Mouse (Mus musculus) neural tube, embryonic 12.5 days (tissue): ENCODE measurements around the gene Zfp273. TPM values are rescaled to one million over a fixed set of nuclear protein-coding genes. Genes with fewer than 3 reads are reported as not detected.
"Not testable (repeated sequence)": the region's sequence is repeated elsewhere in the genome, so short reads cannot be mapped to it uniquely, and the experiment has no call there.

ENCODE experiments used
- ATAC-seq: fragments of 200-750 bp; cut with Nextera tagmentation; 2 replicates; pipeline ENCODE4 v1.8.0; 2017; ENCODE audit warnings: low read depth, mild to moderate bottlenecking, moderate TSS enrichment, moderate library complexity; ENCODE audit not compliant: low FRiP score
- H3K27ac ChIP-seq: fragments of 300-500 bp; sonication (generic); 2 replicates; pipeline ENCODE4 v1.5.1; 2016
- H3K27me3 ChIP-seq: fragments of 300-500 bp; sonication (generic); replicated peaks from 2 replicates; pipeline ENCODE4 v1.6.1; 2016; ENCODE audit warnings: mild to moderate bottlenecking
- H3K36me3 ChIP-seq: fragments of 300-500 bp; sonication (generic); 2 replicates; pipeline ENCODE4 v1.6.1; 2016; ENCODE audit warnings: mild to moderate bottlenecking
- H3K4me1 ChIP-seq: fragments of 300-500 bp; sonication (generic); 2 replicates; pipeline ENCODE4 v1.6.1; 2016
- H3K4me2 ChIP-seq: fragments of 300-500 bp; sonication (generic); replicated peaks from 2 replicates; pipeline ENCODE4 v1.6.1; 2016; ENCODE audit warnings: mild to moderate bottlenecking
- H3K4me3 ChIP-seq: fragments of 300-500 bp; sonication (generic); 2 replicates; pipeline ENCODE4 v1.5.1; 2016
- H3K9ac ChIP-seq: fragments of 300-500 bp; sonication (generic); 2 replicates; pipeline ENCODE4 v1.6.1; 2016; ENCODE audit warnings: mild to moderate bottlenecking
- H3K9me3 ChIP-seq: fragments of 300-500 bp; sonication (generic); 2 replicates; pipeline ENCODE4 v1.6.1; 2016; ENCODE audit warnings: mild to moderate bottlenecking
- WGBS: fragments of 180-500 bp; shearing (Covaris S2); methylation state at CpG from one replicate; pipeline ENCODE4 v1.1.7; 2016; 5-methylcytosine and 5-hydroxymethylcytosine counted together
- polyA plus RNA-seq: library from polyadenylated mRNA; unstranded; fragments of >200 nt; fragmentation: Nextera tagmentation; extraction: Ambion mirVana; gene quantifications from 2 replicates; pipeline ENCODE4 v1.2.1, GENCODE M21; 2016

The Zfp273 gene
- polyA plus RNA-seq, 1 experiment from 2014 or later = 9.7 TPM

GRCm38 (mm10) chr13:67844119-67844852, 30.7 kb downstream of the Zfp273 start:
- Histone ChIP-seq H3K36me3 (no peaks in the 10 kb centered on the region), H3K27me3 (no peaks in the 10 kb centered on the region), H3K27ac (no peak overlapping the region), H3K4me1 (0 out of 2 replicates have a peak, but pooled peaks cover 3% of the 10 kb centered on the region), H3K4me2 (peak overlapping the region; percentile 65), H3K9ac (peak overlapping the region; percentile 51), H3K9me3 (no peaks in the 10 kb centered on the region), H3K4me3 (peak overlapping the region; percentile 36)
- under 1% methylated on average over 16 of the region's 19 CpGs for WGBS
- peak; percentile 77 for ATAC-seq

GRCm38 (mm10) chr13:67844853-67845194, 31.3 kb downstream of the Zfp273 start:
- H3K4me1 ChIP-seq = 0 out of 2 replicates have a peak, but pooled peaks cover 3% of the 10 kb centered on the region
- H3K36me3 ChIP-seq = no peaks in the 10 kb centered on the region
- H3K27ac ChIP-seq = no peak overlapping the region
- H3K9ac ChIP-seq = no peak overlapping the region
- peak overlapping the region; percentile 65 for H3K4me2 ChIP-seq
- 25% methylated on average over 8 of the region's 8 CpGs for WGBS
- H3K27me3 ChIP-seq = no peaks in the 10 kb centered on the region
- H3K4me3 ChIP-seq = peak overlapping the region; percentile 36; the same call in 1 of the 2 replicates
- H3K9me3 ChIP-seq = no peaks in the 10 kb centered on the region
- ATAC-seq = peak; percentile 46; the same call in 1 of the 2 replicates

DNA sequence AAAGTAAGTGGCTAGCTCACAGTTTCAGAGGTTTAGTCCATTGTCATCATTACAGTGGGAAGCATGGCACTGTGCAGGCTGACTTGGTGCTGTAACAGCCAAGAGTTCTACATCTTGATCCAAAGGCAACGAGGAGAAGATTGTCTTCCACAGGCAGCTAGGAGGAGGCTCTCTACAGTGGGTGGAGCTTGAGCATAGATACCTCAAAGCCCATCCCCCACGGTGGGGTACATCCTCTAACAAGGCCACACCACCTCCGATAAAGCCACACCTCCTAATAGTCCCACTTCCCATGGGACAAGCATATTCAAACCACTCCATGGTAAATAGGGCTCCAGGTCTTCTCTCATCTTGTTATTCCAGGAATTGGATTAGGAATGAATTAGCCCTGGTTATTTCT, 36.8 kb downstream of the Zfp273 start:
- Histone ChIP-seq H3K9ac (no peak overlapping the region), H3K27me3 (no peaks in the 10 kb centered on the region), H3K4me3 (no peak overlapping the region), H3K9me3 (no peaks in the 10 kb centered on the region), H3K27ac (no peak overlapping the region), H3K4me2 (no peak overlapping the region), H3K36me3 (no peaks in the 10 kb centered on the region), H3K4me1 (no peaks in the 10 kb centered on the region)
- no peak for ATAC-seq
- WGBS = 85% methylated on average over 3 of the region's 3 CpGs

DNA sequence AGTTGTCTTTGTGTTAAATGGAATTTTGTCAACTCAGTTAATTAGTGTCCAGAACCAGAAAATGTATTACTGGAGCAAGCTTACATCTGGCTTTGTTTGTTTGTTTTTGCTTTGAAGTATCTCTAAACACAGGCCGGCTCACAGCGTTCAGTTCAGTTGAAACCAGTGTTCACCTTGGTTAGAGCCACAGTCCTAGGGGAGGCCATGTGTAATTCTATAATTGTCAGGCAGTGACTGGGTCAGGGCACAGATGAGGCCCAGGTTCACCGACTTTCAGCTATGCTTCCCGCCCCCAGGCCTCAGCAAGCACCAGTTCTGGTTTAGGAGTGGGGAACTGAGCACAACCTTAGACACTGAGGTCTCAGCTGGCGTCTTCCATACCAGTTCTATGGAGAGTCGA, 39.6 kb downstream of the Zfp273 start:
- Histone ChIP-seq H3K4me2 (no peak overlapping the region), H3K4me3 (no peak overlapping the region), H3K9me3 (no peaks in the 10 kb centered on the region), H3K36me3 (no peaks in the 10 kb centered on the region), H3K9ac (no peak overlapping the region), H3K27ac (no peak overlapping the region), H3K27me3 (no peaks in the 10 kb centered on the region), H3K4me1 (no peaks in the 10 kb centered on the region)
- WGBS = 82% methylated on average over 6 of the region's 6 CpGs
- ATAC-seq = no peak

DNA sequence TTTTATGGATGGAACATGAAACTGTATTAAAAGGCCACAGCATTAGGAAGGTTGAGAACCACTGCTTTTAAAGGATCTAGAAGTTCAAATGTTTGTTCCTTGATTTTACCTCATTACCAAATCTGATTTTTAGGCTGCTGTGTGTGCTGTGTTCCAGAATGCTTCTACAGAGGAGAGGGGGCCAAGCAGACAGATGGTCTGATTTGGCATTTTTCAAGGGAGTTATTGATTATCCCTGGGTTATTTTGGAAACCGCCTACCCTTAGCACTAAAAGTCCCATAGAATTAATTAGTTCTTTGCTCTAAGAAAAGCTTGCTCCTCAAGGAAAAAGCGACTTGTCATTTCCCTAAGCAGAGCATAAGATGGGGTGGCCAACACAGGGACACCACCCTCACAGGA, 40.4 kb downstream of the Zfp273 start:
- no peaks in the 10 kb centered on the region for H3K9me3 ChIP-seq
- no peak for ATAC-seq
- H3K4me2 ChIP-seq = no peak overlapping the region
- H3K27me3 ChIP-seq = no peaks in the 10 kb centered on the region
- WGBS = 88% methylated on average over 2 of the region's 2 CpGs
- no peaks in the 10 kb centered on the region for H3K36me3 ChIP-seq
- H3K4me1 ChIP-seq = no peaks in the 10 kb centered on the region
- H3K9ac ChIP-seq = no peak overlapping the region
- no peak overlapping the region for H3K4me3 ChIP-seq
- no peak overlapping the region for H3K27ac ChIP-seq

DNA sequence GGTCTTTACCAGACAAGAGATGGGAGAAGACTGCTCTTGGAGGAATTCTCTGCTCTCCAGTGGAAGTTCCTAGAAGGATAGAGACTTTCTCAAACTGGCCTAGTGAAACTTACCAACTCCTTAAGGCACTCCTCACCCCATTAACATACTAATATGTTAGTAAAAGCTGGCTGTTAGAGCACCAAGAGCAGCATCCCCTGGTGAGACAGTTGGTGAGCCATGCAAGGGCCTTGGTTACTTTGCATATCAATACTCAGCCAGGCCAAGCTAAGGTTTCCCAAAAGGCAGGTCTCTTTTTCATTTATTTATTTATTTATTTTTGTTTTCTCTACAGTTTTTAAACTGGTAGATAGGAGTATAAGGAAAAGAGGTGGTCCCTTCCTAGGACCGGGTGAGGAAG, 43.8 kb downstream of the Zfp273 start:
- WGBS = 19% methylated on average over 1 of the region's 1 CpGs
- Histone ChIP-seq H3K4me3 (no peak overlapping the region), H3K4me1 (no peaks in the 10 kb centered on the region), H3K4me2 (no peak overlapping the region), H3K27ac (no peak overlapping the region), H3K36me3 (no peaks in the 10 kb centered on the region), H3K9ac (no peak overlapping the region), H3K27me3 (no peaks in the 10 kb centered on the region), H3K9me3 (no peaks in the 10 kb centered on the region)
- ATAC-seq = no peak

DNA sequence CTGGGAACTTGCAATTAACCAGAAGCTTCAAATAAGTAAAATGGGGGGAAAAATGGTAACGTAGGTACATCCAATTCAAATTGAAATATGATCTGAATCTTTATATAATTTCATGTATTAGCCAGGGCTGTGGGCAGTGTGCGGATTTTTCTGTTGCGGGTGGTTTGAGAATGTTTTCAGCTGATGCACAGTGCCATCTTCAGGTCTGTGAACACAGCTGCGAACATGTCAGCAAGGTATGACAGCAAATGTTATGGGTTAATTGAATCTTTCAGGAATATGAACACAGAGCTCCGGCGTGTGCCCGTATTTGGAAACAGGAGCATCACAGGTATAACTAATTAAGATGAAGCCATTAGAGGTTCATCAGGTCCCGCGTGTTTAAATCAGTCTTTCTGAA, 49.0 kb downstream of the Zfp273 start:
- no peak overlapping the region for H3K9ac ChIP-seq
- no peaks in the 10 kb centered on the region for H3K9me3 ChIP-seq
- 86% methylated on average over 9 of the region's 9 CpGs for WGBS
- H3K4me2 ChIP-seq = no peak overlapping the region
- no peaks in the 10 kb centered on the region for H3K4me1 ChIP-seq
- H3K4me3 ChIP-seq = no peak overlapping the region
- no peaks in the 10 kb centered on the region for H3K27me3 ChIP-seq
- H3K36me3 ChIP-seq = no peaks in the 10 kb centered on the region
- no peak for ATAC-seq
- no peak overlapping the region for H3K27ac ChIP-seq

DNA sequence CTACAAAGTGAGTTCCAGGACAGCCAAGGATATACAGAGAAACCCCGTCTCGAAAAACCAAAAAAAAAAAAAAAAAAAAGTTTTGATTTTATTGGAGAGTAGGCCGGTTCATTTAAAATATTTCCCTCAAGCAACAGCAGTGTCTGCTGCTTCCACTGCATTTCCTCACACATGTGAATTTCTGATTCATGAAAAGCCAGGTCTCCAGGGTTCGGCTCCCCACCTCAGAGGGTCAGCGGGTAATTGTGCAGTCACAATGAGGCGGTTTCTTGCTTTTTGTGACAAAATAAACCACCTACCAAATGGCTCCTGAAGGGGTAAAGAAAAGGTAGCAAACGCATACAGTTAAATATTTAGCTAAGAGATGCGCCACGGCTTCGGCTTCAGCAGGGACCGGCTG, 49.5 kb downstream of the Zfp273 start, which contains the start of gene BC048507:
TSS of gene BC048507 (plus strand) at position 301 of the 400 bp plus-strand sequence.
- no peaks in the 10 kb centered on the region for H3K4me1 ChIP-seq
- H3K36me3 ChIP-seq = no peaks in the 10 kb centered on the region
- 80% methylated on average over 11 of the region's 11 CpGs for WGBS
- ATAC-seq = no peak
- H3K9me3 ChIP-seq = no peaks in the 10 kb centered on the region
- H3K27ac ChIP-seq = no peak within 1 kb of the TSS
- no peak within 1 kb of the TSS for H3K4me2 ChIP-seq
- H3K27me3 ChIP-seq = no peaks in the 10 kb centered on the region
- H3K4me3 ChIP-seq = no peak within 1 kb of the TSS
- no peak within 1 kb of the TSS for H3K9ac ChIP-seq

GRCm38 (mm10) chr13:67864764-67865350, 51.3 kb downstream of the Zfp273 start:
- no peaks in the 10 kb centered on the region for H3K36me3 ChIP-seq
- no peak overlapping the region for H3K4me3 ChIP-seq
- no peak for ATAC-seq
- H3K9me3 ChIP-seq = no peaks in the 10 kb centered on the region
- no peak overlapping the region for H3K9ac ChIP-seq
- H3K27ac ChIP-seq = no peak overlapping the region
- no peaks in the 10 kb centered on the region for H3K4me1 ChIP-seq
- WGBS = 71% methylated on average over 5 of the region's 5 CpGs
- no peak overlapping the region for H3K4me2 ChIP-seq
- no peaks in the 10 kb centered on the region for H3K27me3 ChIP-seq

DNA sequence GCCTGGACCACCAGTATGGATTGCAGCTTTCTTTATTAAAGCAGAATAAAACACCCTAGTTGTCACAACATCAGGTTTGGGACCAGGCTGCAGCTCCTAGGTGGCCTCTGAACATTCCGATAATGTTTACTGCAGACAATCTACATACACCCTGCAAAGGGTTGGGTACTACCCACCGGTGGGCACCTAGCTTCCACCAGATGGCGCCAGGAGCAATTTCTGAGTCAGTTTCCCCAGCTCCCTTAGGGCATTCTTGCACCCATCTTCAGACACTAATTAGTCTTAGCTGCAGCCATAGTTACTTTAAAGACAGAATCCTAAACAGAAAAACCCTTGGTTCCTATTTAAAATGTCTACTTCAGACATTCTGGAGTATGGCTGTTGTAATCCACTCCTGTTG, 54.4 kb downstream of the Zfp273 start:
- Histone ChIP-seq H3K27ac (no peak overlapping the region), H3K4me2 (no peak overlapping the region), H3K4me3 (no peak overlapping the region), H3K36me3 (no peaks in the 10 kb centered on the region), H3K9me3 (0 out of 2 replicates have a peak, but pooled peaks cover 2% of the 10 kb centered on the region), H3K4me1 (no peaks in the 10 kb centered on the region), H3K27me3 (no peaks in the 10 kb centered on the region), H3K9ac (no peak overlapping the region)
- 24% methylated on average over 3 of the region's 3 CpGs for WGBS
- no peak for ATAC-seq

DNA sequence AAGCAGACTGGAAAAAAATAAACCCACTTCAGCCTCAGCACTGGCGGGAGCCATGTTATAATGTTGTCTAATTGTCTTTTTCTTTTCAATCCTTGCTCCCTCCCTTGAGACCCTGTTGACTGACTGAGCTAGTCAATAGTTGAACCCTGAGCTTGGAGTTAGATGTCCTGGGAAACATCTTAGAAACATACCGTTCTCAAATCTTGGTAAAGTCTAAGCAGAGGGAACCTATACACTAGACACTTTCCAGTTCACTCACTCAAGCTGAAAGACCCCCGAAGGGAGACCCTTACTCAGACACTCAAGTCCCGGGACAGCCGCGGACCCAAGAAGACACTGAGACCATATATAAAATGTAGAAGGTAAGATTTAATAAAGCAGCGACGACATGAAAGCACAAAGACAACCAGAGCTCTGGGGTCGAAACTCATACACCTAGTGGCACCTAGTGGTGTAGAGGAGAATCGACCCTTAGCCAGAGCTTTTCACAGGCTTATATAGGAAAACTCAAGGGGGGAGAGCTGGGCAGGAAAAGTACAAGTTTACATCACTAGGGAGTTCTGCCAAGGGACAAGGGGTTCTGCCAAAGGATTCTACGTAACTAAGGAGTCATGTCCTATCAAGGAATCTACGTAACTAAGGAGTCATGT, 62.6 kb downstream of the Zfp273 start:
- not testable (repeated sequence) for H3K27me3 ChIP-seq, H3K4me2 ChIP-seq, H3K4me1 ChIP-seq, H3K27ac ChIP-seq, H3K9me3 ChIP-seq, H3K4me3 ChIP-seq, H3K9ac ChIP-seq, H3K36me3 ChIP-seq, ATAC-seq
- WGBS = 46% methylated on average over 8 of the region's 12 CpGs
